ENCODE assay signal across 12 mouse cellular contexts in genomic region chr9:57938225-57939055, GRCm38 (mm10). TPM values are rescaled to one million over a fixed set of nuclear protein-coding genes. Genes with fewer than 3 reads are reported as not detected.
DNase-seq lines count a peak whose midpoint lies in the region; ATAC-seq lines count a peak whose summit lies in the region.
"Had no signal": no experiment of that assay in that cellular context is flagged by ENCODE, and none has a peak within 500 bp of the region (broad histone marks: within the 10 kb centered on the region; RNA-seq: fewer than 3 reads in every experiment).

No protein-coding gene starts in this region.

- H3K4me1 ChIP-seq in forebrain, embryonic 14.5 days (ENCODE audit: control insufficient read depth, insufficient read depth, low read length), result peaks cover 19% of the 10 kb centered on the region
- H3K4me1 ChIP-seq in forebrain, embryonic 11.5 days (replicated peaks; ENCODE audit: control insufficient read depth, insufficient read depth, low read length), result peaks cover 13% of the 10 kb centered on the region
- H3K4me1 ChIP-seq in midbrain, embryonic 12.5 days, result peaks cover 27% of the 10 kb centered on the region
- H3K4me1 ChIP-seq in midbrain, embryonic 10.5 days, result peaks cover 25% of the 10 kb centered on the region

- peak overlapping the region; percentile 30; the same call in 1 of the 2 replicates for H3K27ac ChIP-seq in forebrain, embryonic 14.5 days (ENCODE audit: low read depth, low read length)
- no peak overlapping the region for H3K27ac ChIP-seq in forebrain, embryonic 11.5 days (ENCODE audit: low read depth, low read length)
- 0 out of 2 replicates have a peak overlapping the region, but pooled peaks have one; percentile 89 for H3K27ac ChIP-seq in midbrain, embryonic 12.5 days (replicated peaks)
- no peak overlapping the region for H3K27ac ChIP-seq in midbrain, embryonic 10.5 days (replicated peaks)

- H3K27me3 ChIP-seq in forebrain, embryonic 14.5 days (replicated peaks; ENCODE audit: control insufficient read depth, insufficient read depth, low read length), result no peaks in the 10 kb centered on the region; the same call in 1 of the 2 replicates
- peaks cover 22% of the 10 kb centered on the region for H3K27me3 ChIP-seq in forebrain, embryonic 11.5 days (ENCODE audit: control insufficient read depth, insufficient read depth, low read length)
- peaks cover 56% of the 10 kb centered on the region for H3K27me3 ChIP-seq in midbrain, embryonic 12.5 days
- peaks cover 71% of the 10 kb centered on the region for H3K27me3 ChIP-seq in midbrain, embryonic 10.5 days (ENCODE audit: low read depth, poor library complexity, severe bottlenecking)

- peak overlapping the region; percentile 88; the same call in 1 of the 2 replicates for H3K4me2 ChIP-seq in forebrain, embryonic 14.5 days (ENCODE audit: low read length)
- H3K4me2 ChIP-seq in forebrain, embryonic 11.5 days (ENCODE audit: low read depth, low read length, severe bottlenecking), result no peak overlapping the region
- H3K4me2 ChIP-seq in midbrain, embryonic 12.5 days (replicated peaks), result no peak overlapping the region

- ATAC-seq in forebrain, embryonic 14.5 days, result no peak
- no peak for ATAC-seq in forebrain, embryonic 11.5 days (replicated peaks; ENCODE audit: low FRiP score)
- ATAC-seq in midbrain, embryonic 12.5 days (ENCODE audit: low FRiP score, low read depth), result no peak
- ATAC-seq in granulocyte monocyte progenitor cell, adult 5-6 weeks (replicated peaks; ENCODE audit: poor library complexity, severe bottlenecking), result no peak
- ATAC-seq: CD4-positive, CD25-positive, alpha-beta regulatory T cell, adult 4 months; intestine, postnatal 0 days had no signal

- DNase-seq in forebrain, embryonic 14.5 days (ENCODE audit: low spot score), result no peak
- no peak for DNase-seq in forebrain, embryonic 11.5 days (ENCODE audit: low spot score)
- DNase-seq in midbrain, embryonic 10.5 days (ENCODE audit: low spot score), result no peak
- peak; percentile 59 for DNase-seq in 416B (ENCODE audit: low read depth)
- DNase-seq in cerebellum, postnatal 25 days, result peak; percentile 29 to 37
- no peak for DNase-seq in gastrocnemius, adult 18-20 months (ENCODE audit: low spot score)
- DNase-seq: liver; lung, postnatal 14 days had no signal

- H3K36me3 ChIP-seq in forebrain, embryonic 14.5 days (ENCODE audit: control insufficient read depth, insufficient read depth, low read length), result no peaks in the 10 kb centered on the region
- H3K36me3 ChIP-seq in forebrain, embryonic 11.5 days (ENCODE audit: control insufficient read depth, insufficient read depth, low read length), result no peaks in the 10 kb centered on the region
- H3K36me3 ChIP-seq in midbrain, embryonic 12.5 days, result no peaks in the 10 kb centered on the region
- no peaks in the 10 kb centered on the region for H3K36me3 ChIP-seq in midbrain, embryonic 10.5 days

- H3K9me3 ChIP-seq in forebrain, embryonic 14.5 days (replicated peaks; ENCODE audit: control insufficient read depth, low read length), result no peaks in the 10 kb centered on the region
- no peaks in the 10 kb centered on the region for H3K9me3 ChIP-seq in forebrain, embryonic 11.5 days (ENCODE audit: control insufficient read depth, low read length)
- no peaks in the 10 kb centered on the region for H3K9me3 ChIP-seq in midbrain, embryonic 12.5 days
- H3K9me3 ChIP-seq in midbrain, embryonic 10.5 days (replicated peaks), result no peaks in the 10 kb centered on the region

- no peak overlapping the region for H3K4me3 ChIP-seq in forebrain, embryonic 14.5 days (ENCODE audit: low read depth, low read length)
- no peak overlapping the region for H3K4me3 ChIP-seq in forebrain, embryonic 11.5 days (ENCODE audit: low read depth, low read length)
- no peak overlapping the region for H3K4me3 ChIP-seq in midbrain, embryonic 12.5 days
- H3K4me3 ChIP-seq in midbrain, embryonic 10.5 days, result no peak overlapping the region

- WGBS in forebrain, embryonic 14.5 days, result 79% methylated on average over 5 of the region's 5 CpGs
- 76% methylated on average over 5 of the region's 5 CpGs for WGBS in forebrain, embryonic 11.5 days
- WGBS in midbrain, embryonic 12.5 days, result 76% methylated on average over 5 of the region's 5 CpGs
- WGBS in midbrain, embryonic 10.5 days, result 80% methylated on average over 5 of the region's 5 CpGs

- H3K9ac ChIP-seq in forebrain, embryonic 14.5 days (ENCODE audit: low read length), result no peak overlapping the region
- no peak overlapping the region for H3K9ac ChIP-seq in forebrain, embryonic 11.5 days (ENCODE audit: low read length)
- H3K9ac ChIP-seq in midbrain, embryonic 12.5 days (replicated peaks), result 0 out of 2 replicates have a peak overlapping the region, but pooled peaks have one; percentile 74

RNA-seq across cellular contexts. Expression of gene Sema7a, which starts 1.5 kb away (rescaled TPM):
- polyA plus RNA-seq in forebrain, embryonic 14.5 days (2014; fragmentation: Nextera tagmentation; extraction: Ambion mirVana), result 3.6 and 6.2 TPM in 2 replicates
- polyA plus RNA-seq in forebrain, embryonic 11.5 days (2014; fragmentation: Nextera tagmentation; extraction: Ambion mirVana), result 0.52 and 1.3 TPM in 2 replicates
- polyA plus RNA-seq in midbrain, embryonic 12.5 days (2016; fragmentation: Nextera tagmentation; extraction: Ambion mirVana), result 0.64 and 1.0 TPM in 2 replicates
- 0.26 and 0.27 TPM in 2 replicates for polyA plus RNA-seq in midbrain, embryonic 10.5 days (2016; fragmentation: Nextera tagmentation; extraction: Ambion mirVana)
- 0.51 TPM in 1 of 2 replicates, not detected in the other for total RNA-seq in granulocyte monocyte progenitor cell, adult 5-6 weeks (2014; fragmentation: Nextera tagmentation)
- total RNA-seq in granulocyte monocyte progenitor cell, adult 5-6 weeks (2017), result 0.26 TPM in 1 of 2 replicates, not detected in the other
- 10 to 100 TPM; 10.6 to 13.0 TPM for total RNA-seq in gastrocnemius, adult 18-20 months (2021)
- polyA plus RNA-seq: CD4-positive, CD25-positive, alpha-beta regulatory T cell, adult 4 months had no signal

RNA-seq across cellular contexts. Expression of gene Ubl7, which starts 27.7 kb away (rescaled TPM):
- polyA plus RNA-seq in forebrain, embryonic 14.5 days (2014; fragmentation: Nextera tagmentation; extraction: Ambion mirVana), result 144 and 166 TPM in 2 replicates
- polyA plus RNA-seq in forebrain, embryonic 11.5 days (2014; fragmentation: Nextera tagmentation; extraction: Ambion mirVana), result 114 and 126 TPM in 2 replicates
- 135 and 144 TPM in 2 replicates for polyA plus RNA-seq in midbrain, embryonic 12.5 days (2016; fragmentation: Nextera tagmentation; extraction: Ambion mirVana)
- 111 and 120 TPM in 2 replicates for polyA plus RNA-seq in midbrain, embryonic 10.5 days (2016; fragmentation: Nextera tagmentation; extraction: Ambion mirVana)
- total RNA-seq in granulocyte monocyte progenitor cell, adult 5-6 weeks (2014; fragmentation: Nextera tagmentation), result 84.9 and 113 TPM in 2 replicates
- total RNA-seq in granulocyte monocyte progenitor cell, adult 5-6 weeks (2017), result 11.7 and 19.3 TPM in 2 replicates
- total RNA-seq in gastrocnemius, adult 18-20 months (2021), result 10 to 100 TPM; 87.4 to 95.1 TPM

Comparison
In these comparisons a context has a peak if more than half of its experiments do, and no peak if none do; other contexts are left out.
1. H3K27ac ChIP-seq: peak in forebrain, embryonic 14.5 days (single experiment) and midbrain, embryonic 12.5 days (single experiment); none in forebrain, embryonic 11.5 days (single experiment) and midbrain, embryonic 10.5 days (single experiment).
2. DNase-seq: peak in 416B (single experiment) and cerebellum, postnatal 25 days (2 of 2); none in forebrain, embryonic 14.5 days (single experiment), forebrain, embryonic 11.5 days (single experiment), midbrain, embryonic 10.5 days (single experiment) and gastrocnemius, adult 18-20 months (single experiment).